Mouse (Mus musculus) G1E-ER4 (cell line): ENCODE measurements around the gene Gprc5a. TPM values are rescaled to one million over a fixed set of nuclear protein-coding genes. Genes with fewer than 3 reads are reported as not detected.

Source experiments
- GATA1 ChIP-seq: IDR thresholded peaks from one replicate; pipeline ENCODE4 v1.8.0; 2012; ENCODE audit warnings: low read length, inconsistent platforms
- polyA plus RNA-seq: library from polyadenylated mRNA; stranded (reverse); fragments of >175 nt; gene quantifications from 2 replicates; pipeline ENCODE4 v1.2.3, GENCODE M21; 2012

Gene Gprc5a
- polyA plus RNA-seq, 1 experiment, result not detected

DNA sequence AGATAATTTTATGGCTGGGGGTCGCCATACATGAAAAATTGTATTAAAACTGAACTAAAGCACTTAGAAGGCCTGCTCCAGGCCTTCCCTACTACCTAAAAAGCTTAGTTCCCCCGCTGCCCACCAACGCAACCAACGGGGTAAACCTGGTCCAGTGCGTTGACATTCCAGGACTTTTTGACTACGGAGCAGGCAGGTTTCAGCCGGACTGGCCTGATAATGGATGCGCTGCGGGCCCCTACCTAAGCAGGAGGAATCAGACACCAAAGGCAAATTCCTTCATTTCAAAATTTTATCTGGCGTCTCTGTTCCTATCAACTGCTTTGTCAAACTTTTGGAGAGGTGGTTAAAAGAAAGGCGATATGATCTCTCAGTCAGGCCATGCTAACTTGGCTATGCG is 830 bp upstream of the Gprc5a start:
- no peak for TF ChIP-seq GATA1

DNA sequence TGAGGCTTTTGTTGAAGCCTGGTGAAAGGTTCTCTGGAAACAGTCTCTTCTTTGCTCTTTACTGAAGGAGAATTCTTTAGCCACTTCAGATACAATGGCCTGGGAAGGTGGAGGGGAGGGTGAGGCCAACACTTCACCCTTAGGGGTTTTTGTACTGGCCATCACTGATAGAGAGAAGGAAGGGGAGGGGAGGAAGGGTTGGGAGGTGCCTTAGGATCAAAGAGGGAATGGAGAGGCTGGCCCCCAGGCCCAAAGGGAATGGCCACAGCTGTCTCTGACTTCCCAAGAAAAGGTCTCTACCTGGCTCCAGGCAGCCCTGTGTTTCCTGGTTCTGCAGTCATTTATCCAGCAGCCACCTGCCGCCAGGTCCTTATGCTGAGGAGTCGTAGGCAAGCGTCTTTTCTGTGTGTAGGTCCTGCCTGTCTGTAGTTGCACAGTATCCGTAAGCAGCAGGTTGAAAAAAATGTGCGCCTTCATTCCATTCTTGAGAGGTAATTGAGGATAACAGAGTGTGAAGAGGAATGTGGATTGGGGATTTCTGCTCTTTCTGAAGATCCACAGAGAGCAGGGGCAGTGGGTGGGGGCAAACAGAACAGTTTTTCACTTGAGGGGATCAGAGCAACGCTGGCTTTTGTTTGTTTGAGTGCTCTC is 1.5 kb downstream of the Gprc5a start:
- no peak for TF ChIP-seq GATA1

DNA sequence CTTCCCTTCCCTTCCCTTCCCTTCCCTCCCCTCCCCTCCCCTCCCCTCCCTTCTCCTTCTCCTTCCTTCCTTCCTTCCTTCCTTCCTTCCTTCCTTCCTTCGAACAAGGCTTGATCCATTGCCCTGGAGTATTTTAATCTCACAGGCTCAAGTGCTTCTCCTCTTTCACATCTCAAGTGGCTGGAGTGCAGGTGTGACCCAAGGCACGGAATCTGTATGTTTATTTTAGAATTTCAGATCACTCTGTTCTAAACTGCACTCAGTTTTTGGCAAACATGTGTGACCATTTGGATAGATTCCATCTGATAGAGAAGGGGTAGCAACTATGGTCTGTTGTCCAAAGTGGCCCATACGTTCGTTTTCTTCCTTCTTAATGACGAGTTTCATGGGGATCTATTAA is 2.8 kb downstream of the Gprc5a start:
- no peak for TF ChIP-seq GATA1

DNA sequence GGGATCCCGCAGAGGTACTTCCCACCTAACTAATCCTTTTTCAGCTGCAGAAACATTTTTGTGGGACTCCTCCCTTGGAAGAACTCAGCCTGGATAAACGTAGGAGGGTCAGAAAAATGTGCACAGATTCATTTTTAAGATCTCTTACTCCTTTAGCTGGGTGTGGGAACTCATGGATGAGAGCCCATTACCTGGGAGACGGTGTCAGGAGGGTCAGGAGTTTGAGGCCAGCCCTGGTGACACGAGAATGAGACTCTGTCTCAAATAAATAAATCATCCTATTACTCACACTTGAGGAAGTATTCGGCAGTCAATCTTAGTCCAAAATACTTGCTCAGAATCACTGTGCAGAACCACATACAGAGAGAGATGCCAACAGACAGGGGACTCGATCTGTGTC is 4.4 kb downstream of the Gprc5a start:
- TF ChIP-seq GATA1, result no peak

DNA sequence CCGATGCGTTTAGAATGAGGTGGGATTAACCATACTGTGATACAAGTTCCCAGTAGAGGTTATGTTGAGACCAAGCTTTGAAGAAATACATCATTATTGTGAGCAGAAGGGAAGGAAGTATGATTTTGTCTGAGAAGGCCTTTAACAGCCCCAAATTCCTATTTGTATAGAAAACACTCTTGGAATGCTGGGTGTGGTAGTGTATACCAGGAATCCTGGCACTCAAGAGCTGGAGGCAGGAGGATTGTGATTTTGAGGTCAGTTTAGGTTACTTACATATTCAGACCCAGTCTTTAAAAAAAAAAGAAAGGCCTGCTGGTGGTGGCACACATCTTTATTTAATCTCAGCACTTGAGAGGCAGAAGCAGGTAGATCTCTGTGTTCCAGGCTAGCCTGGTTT is 4.9 kb downstream of the Gprc5a start:
- TF ChIP-seq GATA1, result no peak

DNA sequence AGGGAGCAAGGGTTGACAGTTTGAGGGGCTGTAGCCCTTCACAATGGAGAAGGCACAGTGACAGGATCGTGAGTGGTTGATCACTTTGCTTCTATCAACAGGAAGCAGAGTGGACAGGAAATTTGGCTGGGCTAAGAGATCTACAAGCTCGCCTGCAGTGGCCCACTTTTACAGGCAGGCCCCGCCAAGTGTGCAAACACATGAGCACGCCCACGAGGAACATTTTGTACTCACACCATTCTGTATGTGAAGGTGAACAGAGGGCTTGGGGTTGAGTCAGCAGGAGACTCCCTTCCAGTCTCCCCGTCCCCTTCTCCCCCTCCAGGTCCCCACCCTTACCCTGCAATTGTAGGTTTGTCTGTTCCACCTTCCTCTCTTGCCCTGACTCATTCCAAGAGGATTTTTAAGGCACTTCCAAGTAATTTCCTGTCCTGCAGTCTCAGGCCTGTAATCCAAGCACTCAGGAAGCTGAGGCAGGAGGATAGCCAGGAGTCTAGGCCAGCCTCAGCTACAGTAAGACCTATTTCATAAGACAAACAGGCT is 9.0 kb downstream of the Gprc5a start:
- no peak for TF ChIP-seq GATA1

DNA sequence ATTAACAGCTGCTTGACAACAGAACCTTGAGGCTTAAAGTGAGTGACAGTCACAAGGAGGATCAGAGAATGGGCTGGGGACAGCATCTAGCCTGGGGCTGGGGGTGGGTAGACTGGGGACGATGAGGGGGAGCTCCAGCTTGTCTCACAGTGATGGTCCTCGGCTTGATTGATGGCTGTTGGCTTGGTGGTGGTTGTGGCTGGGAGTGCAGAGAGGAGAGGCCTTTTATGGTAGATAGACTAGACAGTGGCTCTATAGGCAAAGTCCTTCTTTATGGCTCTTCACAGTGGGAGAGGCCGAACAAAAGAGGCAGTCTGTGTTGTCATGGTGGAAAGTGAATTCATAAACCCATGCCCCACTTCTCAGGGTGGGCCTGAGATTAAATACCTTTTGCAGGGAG is 10.8 kb downstream of the Gprc5a start:
- TF ChIP-seq GATA1, result no peak

DNA sequence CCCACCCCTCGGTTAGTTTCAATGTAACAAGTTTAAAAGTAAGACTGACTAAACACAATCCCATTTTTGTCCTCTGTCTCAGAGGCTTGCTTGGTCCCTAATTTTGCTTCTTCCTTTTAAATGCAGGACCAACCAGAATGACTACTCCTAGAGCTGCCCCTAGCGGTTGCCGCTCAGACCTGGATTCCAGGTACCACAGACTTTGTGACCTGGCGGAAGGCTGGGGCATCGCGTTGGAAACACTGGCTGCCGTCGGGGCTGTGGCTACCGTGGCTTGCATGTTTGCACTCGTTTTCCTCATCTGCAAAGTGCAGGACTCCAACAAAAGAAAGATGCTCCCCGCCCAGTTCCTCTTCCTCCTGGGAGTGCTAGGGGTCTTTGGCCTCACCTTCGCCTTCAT is 13.0 kb downstream of the Gprc5a start:
- no peak for TF ChIP-seq GATA1

DNA sequence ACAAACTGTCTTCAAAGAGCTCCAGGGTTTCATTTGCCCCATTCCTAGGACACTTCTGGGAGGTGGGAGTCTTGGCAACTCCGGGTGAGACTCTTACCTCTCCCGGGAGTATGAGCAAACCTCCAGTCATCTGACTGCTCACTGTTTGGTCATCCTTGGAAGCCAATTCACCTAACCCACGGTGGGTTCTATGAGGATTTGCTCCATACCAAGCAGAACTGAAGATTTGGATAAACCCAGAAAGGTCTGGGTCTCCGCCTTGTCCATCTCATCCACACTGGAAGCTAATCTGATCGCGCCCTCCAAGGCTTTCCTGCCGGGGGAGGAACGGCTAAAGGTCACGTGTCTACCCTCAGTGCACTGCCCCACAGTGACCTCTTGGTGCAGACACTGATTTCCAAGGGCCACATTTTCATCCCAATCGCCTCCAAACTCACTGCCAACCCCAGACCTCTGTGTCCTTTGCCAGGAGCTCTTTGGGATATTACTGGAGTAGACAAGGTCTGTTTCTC is 18.6 kb downstream of the Gprc5a start:
- TF ChIP-seq GATA1, result no peak

DNA sequence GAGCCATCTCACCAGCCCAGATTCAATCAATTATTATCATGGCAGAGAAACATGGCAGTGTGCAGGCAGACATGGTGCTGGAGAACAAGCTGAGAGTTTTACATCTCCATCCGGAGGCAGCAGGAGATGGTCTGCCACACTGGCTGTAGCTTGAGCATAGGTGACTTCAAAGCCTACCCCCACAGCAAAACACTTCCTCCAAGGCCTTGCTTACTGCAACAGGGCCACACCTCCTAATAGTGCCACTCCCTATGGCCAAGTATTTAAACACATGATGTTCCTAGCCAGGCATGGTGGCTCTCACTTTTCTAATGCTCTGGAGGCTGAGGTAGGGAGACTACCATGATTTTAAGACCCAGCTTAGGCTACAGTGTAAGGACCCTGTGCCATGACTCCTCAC is 20.3 kb downstream of the Gprc5a start:
- no peak for TF ChIP-seq GATA1

DNA sequence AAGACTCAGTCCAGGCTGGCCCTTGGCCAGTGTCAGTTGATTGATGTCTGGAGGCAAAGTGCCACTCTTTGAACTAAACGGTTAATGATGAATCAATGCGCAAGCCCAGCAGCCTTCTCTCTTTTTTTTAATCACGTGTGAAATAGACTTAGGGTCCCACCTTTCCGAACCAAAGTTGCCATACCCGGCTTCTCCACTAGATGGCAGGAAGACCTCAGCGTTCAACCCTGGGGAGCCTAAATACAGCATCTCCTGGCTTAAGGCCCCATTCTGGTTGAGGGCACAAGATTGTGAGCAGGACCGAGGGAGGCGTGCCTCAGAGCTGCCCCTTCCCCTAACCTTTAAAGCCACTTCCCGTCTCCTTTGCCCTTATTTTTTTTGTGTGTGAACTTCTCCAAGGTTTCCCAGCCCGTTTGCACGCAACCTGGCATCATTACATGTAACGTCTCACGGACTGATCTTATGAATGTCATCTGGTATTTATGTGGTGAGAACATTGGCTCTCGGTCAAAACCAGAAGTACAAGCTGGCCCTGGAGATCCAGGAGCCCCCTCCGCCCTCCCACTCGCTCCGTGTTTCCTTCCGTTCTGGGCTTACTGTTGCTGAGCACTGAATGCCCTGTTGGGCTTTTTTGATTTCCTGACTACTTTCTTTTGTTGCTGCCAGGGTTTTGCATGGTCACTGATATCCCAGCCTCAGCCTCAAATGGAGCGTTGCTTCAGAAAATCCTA is 22.4 kb downstream of the Gprc5a start:
- TF ChIP-seq GATA1, result no peak

DNA sequence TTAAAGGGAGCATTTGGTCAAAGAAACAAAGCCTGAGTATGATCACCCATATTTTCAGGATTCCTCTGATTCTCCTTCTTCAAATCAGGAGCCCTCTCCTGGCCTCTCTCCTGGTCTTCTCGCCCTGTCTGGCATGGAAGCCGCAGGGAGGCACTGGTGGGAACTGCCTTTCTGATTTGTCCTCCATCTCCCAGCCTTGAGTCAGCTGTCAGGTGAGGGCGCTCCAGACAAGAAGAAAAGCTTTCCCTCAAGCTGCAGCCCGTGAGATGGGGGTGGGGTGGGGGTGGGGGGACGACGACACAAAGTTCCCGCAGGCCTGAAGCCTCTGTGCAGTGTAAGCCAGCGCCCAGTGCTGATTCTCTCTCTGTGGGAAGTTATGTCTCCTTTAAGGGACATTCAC is 24.3 kb downstream of the Gprc5a start:
- no peak for TF ChIP-seq GATA1

DNA sequence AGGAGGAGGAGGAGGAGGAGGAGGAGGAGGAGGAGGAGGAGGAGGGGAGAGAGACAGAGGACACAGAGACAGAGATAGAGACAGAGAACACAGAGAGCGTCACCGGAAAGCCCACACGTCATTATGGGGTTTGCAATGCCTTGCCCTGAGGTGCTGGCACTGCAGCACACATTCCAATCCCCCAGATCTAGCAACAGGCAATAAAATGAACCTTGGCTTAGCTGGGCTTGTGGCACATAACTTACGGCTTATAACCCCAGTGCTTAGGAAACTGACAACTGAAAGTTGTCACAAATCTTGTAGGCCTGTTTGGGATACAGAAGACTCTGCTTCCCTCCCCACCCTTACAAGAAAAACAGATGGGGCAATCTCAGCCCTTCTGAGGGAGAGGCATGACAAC is 25.2 kb downstream of the Gprc5a start:
- TF ChIP-seq GATA1, result no peak

DNA sequence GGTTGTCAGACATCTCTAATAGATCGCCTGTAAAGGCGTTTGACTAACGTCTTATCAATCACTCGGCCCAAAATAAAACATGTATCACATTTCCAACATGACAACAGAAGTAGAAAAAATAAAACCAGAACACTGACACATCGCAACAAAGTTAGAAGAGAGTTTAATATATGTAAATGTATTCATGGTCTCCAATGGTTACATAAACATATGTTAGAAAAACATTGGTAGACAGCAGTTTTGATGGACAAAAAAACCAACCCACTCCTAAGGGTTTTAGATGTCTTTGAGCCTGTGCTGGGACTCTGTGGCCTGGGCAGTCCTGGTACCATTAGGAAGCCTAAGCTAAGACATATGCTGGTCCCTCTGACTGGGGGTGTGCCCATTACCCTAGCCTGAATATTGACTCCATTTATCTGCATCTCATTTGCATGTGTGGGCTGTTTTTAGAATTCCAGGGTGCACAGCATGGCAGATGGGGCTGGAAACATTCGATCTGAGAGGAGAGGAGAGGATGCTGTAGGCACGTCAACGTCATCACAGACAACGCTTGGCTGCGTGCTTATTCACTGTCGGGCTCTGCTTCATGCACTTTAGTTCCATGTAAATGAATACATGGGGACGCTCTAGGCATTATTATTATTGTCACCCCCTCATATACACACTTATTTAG is 27.5 kb downstream of the Gprc5a start:
- TF ChIP-seq GATA1, result no peak

DNA sequence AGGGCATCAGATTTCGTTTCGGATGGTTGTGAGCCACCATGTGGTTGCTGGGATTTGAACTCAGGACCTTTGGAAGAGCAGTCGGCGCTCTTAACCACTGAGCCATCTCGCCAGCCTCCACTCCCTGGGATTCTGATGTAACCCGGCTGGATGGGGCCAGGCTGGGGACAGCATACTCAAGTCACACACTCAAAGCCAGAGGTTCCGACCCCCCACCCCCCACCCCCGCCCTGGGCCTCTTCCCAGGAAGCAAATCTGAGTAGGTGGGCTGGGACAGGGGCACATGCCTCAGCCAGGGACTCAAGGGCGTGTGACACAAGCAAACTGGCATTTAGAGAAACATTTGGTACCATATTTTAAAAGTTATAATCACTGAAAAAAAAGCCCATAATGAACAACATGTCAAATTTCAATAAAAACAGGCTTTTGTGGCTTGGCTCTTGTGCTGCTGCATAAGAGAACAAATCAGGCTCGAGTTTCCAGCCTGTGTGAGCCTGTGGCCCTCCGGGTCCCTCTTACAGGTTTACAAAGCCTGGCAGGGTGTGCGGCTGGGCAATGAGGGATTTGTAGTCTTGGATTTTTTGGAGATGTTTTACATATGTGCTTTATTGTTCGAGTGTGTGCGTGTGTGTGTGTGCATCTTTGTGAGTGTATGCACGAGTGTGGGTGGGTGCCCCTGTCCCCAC is 35.5 kb downstream of the Gprc5a start:
- no peak for TF ChIP-seq GATA1
